Comparison of ENCODE assay signal across 19 mouse cellular contexts in the genomic region with DNA sequence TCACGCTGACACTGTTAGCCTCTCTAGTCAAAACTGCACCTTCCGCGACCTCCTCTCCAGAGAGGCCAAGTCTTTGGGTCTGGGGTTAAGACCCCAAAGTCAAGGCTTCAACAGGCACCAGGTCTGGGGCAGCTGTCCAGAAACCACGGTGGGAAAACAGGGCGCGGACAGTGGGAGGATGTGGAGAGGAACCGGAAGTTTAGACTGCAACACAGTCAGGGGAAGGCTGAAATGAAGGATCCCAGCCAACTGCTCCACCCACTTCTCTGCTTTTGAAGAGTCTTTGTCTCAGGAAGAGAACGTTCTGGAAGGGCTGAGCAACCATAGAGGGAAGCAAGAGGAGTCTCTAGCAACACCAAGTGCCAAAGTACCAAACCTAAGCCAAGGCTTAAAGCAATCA. TPM values are rescaled to one million over a fixed set of nuclear protein-coding genes. Genes with fewer than 3 reads are reported as not detected.
DNase-seq lines count a peak whose midpoint lies in the region; ATAC-seq and TF ChIP-seq lines count a peak whose summit lies in the region.
"Had no signal": no experiment of that assay in that cellular context is flagged by ENCODE, and none has a peak within 500 bp of the region (broad histone marks: within the 10 kb centered on the region; RNA-seq: fewer than 3 reads in every experiment).

No protein-coding gene starts in this region.

- DNase-seq in kidney, postnatal 0 days (ENCODE audit: low spot score), result no peak
- no peak for DNase-seq in kidney, adult 18-20 months
- peak; percentile 26 for DNase-seq in lung, adult 2 months
- peak; percentile 60 to 76 for DNase-seq in lung, postnatal 4 days
- no peak for DNase-seq in cerebellum, adult 9-10 months
- DNase-seq in right cerebral cortex, adult 18-20 months, result no peak
- DNase-seq: adrenal gland, postnatal 36 days; embryo, embryonic 11 days; left cerebral cortex, postnatal 4 days; midbrain, embryonic 14.5 days; retina, postnatal 1 day; thymus, adult 2 months had no signal

- no peak for TF ChIP-seq CTCF in kidney, postnatal 0 days (IDR thresholded peaks at IDR 0.05; ENCODE audit: low read depth)
- TF ChIP-seq CTCF in lung, adult 2 months (IDR thresholded peaks at IDR 0.05; ENCODE audit: insufficient read depth, low read length), result no peak

- no peak for ATAC-seq in kidney, postnatal 0 days (replicated peaks; ENCODE audit: low FRiP score, low read depth)
- no peak for ATAC-seq in embryonic facial prominence, embryonic 13.5 days (ENCODE audit: insufficient number of reproducible peaks, insufficient read depth, low FRiP score, low TSS enrichment, low read depth)
- ATAC-seq: forebrain, embryonic 15.5 days; intestine, embryonic 16.5 days; liver, embryonic 12.5 days; Patski had no signal

- no peak for TF ChIP-seq POLR2A in lung, adult 2 months (IDR thresholded peaks at IDR 0.05; ENCODE audit: borderline replicate concordance, extremely low read depth, low read depth, low read length)

- no peak overlapping the region for H3K4me3 ChIP-seq in kidney, postnatal 0 days (replicated peaks; ENCODE audit: low read depth, low read length)
- no peak overlapping the region for H3K4me3 ChIP-seq in embryonic facial prominence, embryonic 13.5 days
- no peak overlapping the region for H3K4me3 ChIP-seq in lung, adult 2 months (replicated peaks; ENCODE audit: extremely low read depth, low read depth, low read length)
- H3K4me3 ChIP-seq: forebrain, embryonic 15.5 days; hindbrain, embryonic 15.5 days; layer of hippocampus, adult 2 months; liver, embryonic 12.5 days had no signal

- no peaks in the 10 kb centered on the region; the same call in 1 of the 2 replicates for H3K4me1 ChIP-seq in kidney, postnatal 0 days (replicated peaks; ENCODE audit: insufficient read depth, low read length)
- H3K4me1 ChIP-seq in embryonic facial prominence, embryonic 13.5 days, result peaks cover 32% of the 10 kb centered on the region
- H3K4me1 ChIP-seq in lung, adult 2 months (ENCODE audit: control insufficient read depth, insufficient read depth, low read length), result no peaks in the 10 kb centered on the region
- H3K4me1 ChIP-seq: forebrain, embryonic 15.5 days; liver, embryonic 12.5 days had no signal

- H3K36me3 ChIP-seq in kidney, postnatal 0 days (ENCODE audit: insufficient read depth, low read length), result no peaks in the 10 kb centered on the region
- H3K36me3 ChIP-seq in embryonic facial prominence, embryonic 13.5 days, result no peaks in the 10 kb centered on the region
- H3K36me3 ChIP-seq: forebrain, embryonic 15.5 days; hindbrain, embryonic 15.5 days; liver, embryonic 12.5 days had no signal

- no peaks in the 10 kb centered on the region for H3K9me3 ChIP-seq in kidney, postnatal 0 days (replicated peaks; ENCODE audit: low read length)
- H3K9me3 ChIP-seq in embryonic facial prominence, embryonic 13.5 days, result no peaks in the 10 kb centered on the region
- H3K9me3 ChIP-seq: forebrain, embryonic 15.5 days; hindbrain, embryonic 15.5 days; liver, embryonic 12.5 days had no signal

- H3K4me2 ChIP-seq in kidney, postnatal 0 days (ENCODE audit: low read length), result peak overlapping the region; percentile 43
- H3K4me2 ChIP-seq in embryonic facial prominence, embryonic 13.5 days, result peak overlapping the region; percentile 48
- H3K4me2 ChIP-seq: forebrain, embryonic 15.5 days; liver, embryonic 12.5 days had no signal

- no peak overlapping the region for H3K27ac ChIP-seq in kidney, postnatal 0 days
- no peak overlapping the region for H3K27ac ChIP-seq in embryonic facial prominence, embryonic 13.5 days
- H3K27ac ChIP-seq: forebrain, embryonic 15.5 days; hindbrain, embryonic 15.5 days; layer of hippocampus, adult 2 months; liver, embryonic 12.5 days had no signal

- WGBS in kidney, postnatal 0 days, result 52% methylated on average over 8 of the region's 8 CpGs
- whole genome bisulfite sequencing in embryonic facial prominence, embryonic 13.5 days, result 62% methylated on average over 8 of the region's 8 CpGs
- WGBS in lung, adult 2 months, result 48% methylated on average over 8 of the region's 8 CpGs

- no peaks in the 10 kb centered on the region for H3K27me3 ChIP-seq in kidney, postnatal 0 days (ENCODE audit: insufficient read depth, low read length)
- H3K27me3 ChIP-seq in embryonic facial prominence, embryonic 13.5 days, result peaks cover 6% of the 10 kb centered on the region
- H3K27me3 ChIP-seq: forebrain, embryonic 15.5 days; hindbrain, embryonic 15.5 days; Patski had no signal

- H3K9ac ChIP-seq in kidney, postnatal 0 days (ENCODE audit: low read depth, low read length), result no peak overlapping the region
- no peak overlapping the region for H3K9ac ChIP-seq in embryonic facial prominence, embryonic 13.5 days
- H3K9ac ChIP-seq: forebrain, embryonic 15.5 days; hindbrain, embryonic 15.5 days; liver, embryonic 12.5 days had no signal

RNA-seq across cellular contexts. Expression of gene Setd4, which starts 46.2 kb away (rescaled TPM):
- 12.3 and 12.5 TPM in 2 replicates for polyA plus RNA-seq in kidney, postnatal 0 days (2015; fragmentation: Nextera tagmentation; extraction: Ambion mirVana)
- polyA plus RNA-seq in embryonic facial prominence, embryonic 13.5 days (2015; fragmentation: Nextera tagmentation; extraction: Ambion mirVana), result 19.6 and 23.6 TPM in 2 replicates
- 6.2 and 6.7 TPM in 2 replicates for polyA plus RNA-seq in lung, adult 2 months (2012; rRNA removed)

RNA-seq across cellular contexts. Expression of gene Cbr1, which starts 48.0 kb away (rescaled TPM):
- 278 and 299 TPM in 2 replicates for polyA plus RNA-seq in kidney, postnatal 0 days (2015; fragmentation: Nextera tagmentation; extraction: Ambion mirVana)
- polyA plus RNA-seq in embryonic facial prominence, embryonic 13.5 days (2015; fragmentation: Nextera tagmentation; extraction: Ambion mirVana), result 122 and 126 TPM in 2 replicates
- polyA plus RNA-seq in lung, adult 2 months (2012; rRNA removed), result 90.6 and 96.5 TPM in 2 replicates

Comparison
In these comparisons a context has a peak if more than half of its experiments do, and no peak if none do; other contexts are left out.
1. DNase-seq: peak in lung, adult 2 months (single experiment) and lung, postnatal 4 days (2 of 2); none in kidney, postnatal 0 days (single experiment), kidney, adult 18-20 months (single experiment), cerebellum, adult 9-10 months (single experiment) and right cerebral cortex, adult 18-20 months (single experiment).